Mouse (Mus musculus) heart, embryonic 15.5 days (tissue): ENCODE measurements around the gene Spcs3. TPM values are rescaled to one million over a fixed set of nuclear protein-coding genes. Genes with fewer than 3 reads are reported as not detected.

ENCODE experiments used
- ATAC-seq: fragments of 200-750 bp; cut with Nextera tagmentation; replicated peaks from 2 replicates; pipeline ENCODE4 v1.8.0; 2017; ENCODE audit warnings: low read depth, moderate TSS enrichment; ENCODE audit not compliant: insufficient number of reproducible peaks, insufficient read depth, low FRiP score
- H3K27ac ChIP-seq: fragments of 300-500 bp; sonication (generic); 2 replicates; pipeline ENCODE4 v1.5.1; 2015; ENCODE audit warnings: mild to moderate bottlenecking, inconsistent platforms
- H3K27me3 ChIP-seq: fragments of 300-500 bp; sonication (generic); 2 replicates; pipeline ENCODE4 v1.6.1; 2015; ENCODE audit warnings: inconsistent platforms
- H3K36me3 ChIP-seq: fragments of 300-500 bp; sonication (generic); 2 replicates; pipeline ENCODE4 v1.6.1; 2015; ENCODE audit warnings: mild to moderate bottlenecking, inconsistent platforms
- H3K4me1 ChIP-seq: fragments of 300-500 bp; sonication (generic); replicated peaks from 2 replicates; pipeline ENCODE4 v1.6.1; 2015; ENCODE audit warnings: inconsistent platforms
- H3K4me2 ChIP-seq: fragments of 300-500 bp; sonication (generic); 2 replicates; pipeline ENCODE4 v1.6.1; 2015; ENCODE audit warnings: inconsistent platforms, mild to moderate bottlenecking, moderate library complexity
- H3K4me3 ChIP-seq: fragments of 300-500 bp; sonication (generic); 2 replicates; pipeline ENCODE4 v1.5.1; 2015; ENCODE audit warnings: mild to moderate bottlenecking, inconsistent platforms
- H3K9ac ChIP-seq: fragments of 300-500 bp; sonication (generic); 2 replicates; pipeline ENCODE4 v1.6.1; 2015; ENCODE audit warnings: mild to moderate bottlenecking, inconsistent platforms
- H3K9me3 ChIP-seq: fragments of 300-500 bp; sonication (generic); replicated peaks from 2 replicates; pipeline ENCODE4 v1.6.1; 2016; ENCODE audit warnings: inconsistent platforms
- WGBS: fragments of 180-500 bp; shearing (Covaris S2); methylation state at CpG from one replicate; pipeline ENCODE4 v1.1.7; 2015; ENCODE audit warnings: mixed read lengths; 5-methylcytosine and 5-hydroxymethylcytosine counted together
- polyA plus RNA-seq: library from polyadenylated mRNA; unstranded; fragments of >200 nt; fragmentation: Nextera tagmentation; extraction: Ambion mirVana; gene quantifications from 2 replicates; pipeline ENCODE4 v1.2.1, GENCODE M21; 2015

The Spcs3 gene
- polyA plus RNA-seq, result 57.0 and 60.7 TPM in 2 replicates

DNA sequence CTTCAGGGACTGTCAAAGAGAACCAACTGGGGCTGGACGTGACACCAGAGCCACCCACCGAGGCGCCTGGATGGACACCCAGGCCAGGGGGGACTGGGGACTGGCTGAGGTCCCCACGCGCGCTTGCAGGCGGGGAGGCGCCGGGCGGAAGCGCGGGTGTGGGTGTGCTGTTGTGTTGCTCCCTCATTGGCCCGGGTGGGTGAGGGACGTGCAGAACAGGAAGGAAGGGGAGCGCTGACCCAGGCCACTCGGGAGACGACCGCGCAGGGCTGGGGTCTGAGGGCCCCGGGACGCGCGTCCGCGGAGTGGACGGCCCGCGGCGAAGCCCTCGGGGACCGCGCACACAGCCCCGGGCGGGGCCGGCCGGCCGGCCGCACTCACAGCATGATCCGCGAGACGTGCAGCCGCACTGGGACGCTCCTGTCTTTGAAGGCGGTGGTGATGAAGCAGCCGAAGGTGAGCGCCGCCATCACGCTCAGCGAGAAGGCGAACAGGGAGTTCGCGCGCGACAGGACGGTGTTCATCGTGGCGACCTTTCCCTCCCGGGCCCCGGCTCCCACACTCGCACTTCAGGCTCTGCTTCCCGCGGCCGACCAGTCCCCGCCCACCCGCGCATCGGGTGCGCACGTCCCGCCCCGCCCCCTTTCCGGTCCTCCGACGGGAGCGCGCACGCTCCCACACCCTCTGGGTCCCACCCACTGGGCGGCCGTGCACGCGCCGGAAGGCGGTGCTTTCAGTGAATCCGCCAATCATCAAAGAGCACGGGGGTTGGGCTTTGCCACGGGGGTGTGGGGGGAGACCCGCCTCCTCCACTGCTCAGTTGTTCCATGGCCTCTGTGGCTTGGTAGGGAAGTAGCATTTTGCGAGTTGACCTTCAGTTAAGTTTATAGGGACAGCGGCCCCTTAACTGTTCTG is at the start of gene Spcs3, which contains the start of gene Asb5:
TSS of gene Spcs3 (minus strand) at position 617 of the 915 bp plus-strand sequence.
TSS of gene Asb5 (plus strand) at position 199 of the 915 bp plus-strand sequence.
- Histone ChIP-seq H3K27ac (peak within 1 kb of the TSS; percentile 93), H3K4me2 (peak within 1 kb of the TSS; percentile 71), H3K27me3 (no peaks in the 10 kb centered on the region), H3K9me3 (no peaks in the 10 kb centered on the region), H3K9ac (peak within 1 kb of the TSS; percentile 95), H3K36me3 (no peaks in the 10 kb centered on the region), H3K4me3 (peak within 1 kb of the TSS; percentile 100), H3K4me1 (peaks cover 14% of the 10 kb centered on the region)
- ATAC-seq, result peak; percentile 95
- under 1% methylated on average over 87 of the region's 89 CpGs for WGBS

DNA sequence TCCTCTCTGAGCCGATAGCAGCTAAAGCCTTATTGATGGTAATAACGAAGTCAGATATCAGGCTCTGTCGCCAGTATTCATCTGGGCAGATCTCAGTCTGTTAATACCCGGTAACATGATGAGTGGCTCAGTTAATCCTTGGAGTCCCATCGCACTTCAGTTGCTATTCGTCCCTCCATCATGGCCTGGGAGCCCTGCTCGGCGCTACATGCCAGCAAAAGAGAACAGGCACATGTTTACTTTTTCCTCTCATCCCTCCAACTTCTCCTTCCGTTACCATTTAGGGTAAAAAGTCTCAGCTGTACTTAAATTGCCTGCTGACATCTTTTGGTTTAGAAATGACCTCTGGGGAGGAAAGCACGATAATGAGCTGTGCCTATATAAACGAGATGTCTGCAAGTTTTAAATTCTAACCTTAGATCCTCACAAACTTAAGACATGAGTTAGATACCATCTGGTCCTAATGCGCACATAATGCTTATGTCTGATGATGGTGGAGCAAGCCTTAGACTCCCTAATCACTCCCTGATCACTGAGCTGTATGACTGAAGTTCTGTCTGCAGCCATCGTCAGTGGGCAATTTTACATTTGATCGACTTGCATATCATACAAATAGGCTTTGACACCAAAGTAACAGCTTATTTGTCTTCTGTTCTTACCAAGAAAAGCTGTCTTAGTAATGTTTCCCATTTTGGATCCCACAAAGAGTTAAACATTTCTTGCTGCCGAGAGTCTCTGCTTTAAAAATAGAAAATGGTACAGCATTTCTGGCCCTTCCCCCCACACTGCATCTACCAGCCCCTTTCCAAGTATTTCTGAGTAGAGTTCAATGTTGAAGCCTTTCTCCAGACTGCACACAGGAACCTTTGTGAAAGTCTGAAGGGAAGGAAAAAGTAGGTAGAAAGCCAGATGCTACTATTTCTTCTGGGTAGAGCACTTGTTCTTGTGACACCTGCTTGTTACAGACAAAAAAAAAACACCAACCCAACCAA is 41.1 kb upstream of the Spcs3 start:
- Histone ChIP-seq H3K9me3 (no peaks in the 10 kb centered on the region), H3K4me2 (peak overlapping the region; percentile 42), H3K27ac (peak overlapping the region; percentile 81), H3K9ac (no peak overlapping the region), H3K27me3 (no peaks in the 10 kb centered on the region), H3K36me3 (no peaks in the 10 kb centered on the region), H3K4me1 (peaks cover 15% of the 10 kb centered on the region), H3K4me3 (peak overlapping the region; percentile 2; the same call in 1 of the 2 replicates)
- WGBS, result 50% methylated on average over 15 of the region's 15 CpGs
- ATAC-seq, result no peak

DNA sequence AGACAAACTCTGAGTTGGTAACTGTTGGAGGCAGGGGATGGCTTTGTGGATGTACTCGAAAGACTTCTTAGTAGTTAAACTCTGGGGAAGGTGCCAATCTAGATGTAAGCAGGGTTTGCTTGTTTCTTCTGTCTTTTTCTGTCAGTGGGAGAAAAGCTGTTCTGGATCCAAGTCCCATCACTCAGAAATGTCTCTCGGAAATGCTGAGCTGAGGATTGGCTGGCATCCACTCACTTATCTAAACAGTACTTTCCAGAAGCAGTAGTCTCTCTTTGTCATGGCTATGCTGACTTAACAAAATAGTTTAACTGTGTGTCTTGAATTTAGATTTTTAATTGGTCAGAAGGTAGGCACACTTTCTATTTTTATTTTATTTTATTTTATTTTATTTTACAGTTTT is 37.4 kb upstream of the Spcs3 start:
- no peak for ATAC-seq
- Histone ChIP-seq H3K4me1 (peaks cover 16% of the 10 kb centered on the region), H3K4me2 (no peak overlapping the region), H3K4me3 (no peak overlapping the region), H3K27me3 (no peaks in the 10 kb centered on the region), H3K27ac (no peak overlapping the region), H3K9ac (no peak overlapping the region), H3K9me3 (no peaks in the 10 kb centered on the region), H3K36me3 (no peaks in the 10 kb centered on the region)
- 32% methylated on average over 2 of the region's 2 CpGs for WGBS

DNA sequence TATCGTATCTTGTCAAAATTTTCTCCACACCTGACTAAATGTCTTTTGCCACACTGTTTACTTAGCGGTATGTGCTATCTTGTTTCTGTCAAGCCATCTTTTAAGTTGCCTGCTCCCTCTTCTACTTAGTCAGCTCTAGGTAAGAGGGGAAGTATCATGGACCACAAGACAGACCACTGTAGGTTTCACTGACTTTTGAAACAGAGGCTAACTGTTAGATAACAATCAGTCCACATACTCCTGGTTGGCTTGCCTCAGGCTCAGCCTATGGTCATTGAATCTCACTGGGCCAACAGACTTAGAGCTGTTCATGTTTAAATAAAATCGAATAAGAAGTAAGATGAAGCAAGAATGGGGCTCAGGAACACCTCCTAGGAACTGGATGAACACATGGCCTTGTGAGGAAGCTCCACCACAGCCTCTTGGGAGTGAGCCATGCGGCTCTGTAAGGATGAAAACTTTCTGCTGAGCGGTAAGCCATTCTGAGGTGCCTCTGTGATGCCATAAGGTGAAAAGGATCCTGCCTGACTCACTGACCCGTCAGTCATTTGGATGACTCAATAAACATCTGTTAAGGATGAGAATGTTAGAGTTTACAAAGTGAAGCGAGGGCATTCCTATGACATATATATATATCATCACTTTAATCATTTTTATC is 35.9 kb upstream of the Spcs3 start:
- no peaks in the 10 kb centered on the region for H3K9me3 ChIP-seq
- H3K4me1 ChIP-seq, result peaks cover 12% of the 10 kb centered on the region
- H3K27ac ChIP-seq, result no peak overlapping the region
- no peak overlapping the region for H3K9ac ChIP-seq
- no peak overlapping the region for H3K4me2 ChIP-seq
- 83% methylated on average over 7 of the region's 7 CpGs for WGBS
- ATAC-seq, result no peak
- no peaks in the 10 kb centered on the region for H3K27me3 ChIP-seq
- no peaks in the 10 kb centered on the region for H3K36me3 ChIP-seq
- no peak overlapping the region for H3K4me3 ChIP-seq

DNA sequence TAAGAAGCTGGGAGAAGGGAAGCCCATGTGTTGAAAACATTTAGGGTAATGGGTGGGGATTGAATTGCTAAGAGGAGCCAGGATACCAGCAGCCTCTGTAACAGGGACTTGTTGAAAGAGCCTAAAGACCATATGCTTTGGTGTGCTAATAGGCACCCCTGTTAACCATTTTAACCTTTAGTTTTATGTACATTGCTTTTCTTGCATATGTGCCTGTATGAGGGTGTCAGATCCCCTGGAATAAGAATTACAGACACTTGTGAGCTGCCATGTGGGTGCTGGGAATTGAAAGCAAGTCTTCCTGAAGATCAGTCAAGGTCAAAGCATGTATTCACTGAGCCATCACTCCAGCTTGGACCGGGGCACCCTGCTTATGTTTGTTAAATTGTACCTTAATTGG is 35.4 kb upstream of the Spcs3 start:
- no peaks in the 10 kb centered on the region for H3K27me3 ChIP-seq
- H3K4me3 ChIP-seq, result no peak overlapping the region
- H3K9ac ChIP-seq, result no peak overlapping the region
- 81% methylated on average over 1 of the region's 1 CpGs for WGBS
- H3K4me2 ChIP-seq, result no peak overlapping the region
- ATAC-seq, result no peak
- peaks cover 9% of the 10 kb centered on the region for H3K4me1 ChIP-seq
- no peaks in the 10 kb centered on the region for H3K36me3 ChIP-seq
- H3K27ac ChIP-seq, result no peak overlapping the region
- no peaks in the 10 kb centered on the region for H3K9me3 ChIP-seq

DNA sequence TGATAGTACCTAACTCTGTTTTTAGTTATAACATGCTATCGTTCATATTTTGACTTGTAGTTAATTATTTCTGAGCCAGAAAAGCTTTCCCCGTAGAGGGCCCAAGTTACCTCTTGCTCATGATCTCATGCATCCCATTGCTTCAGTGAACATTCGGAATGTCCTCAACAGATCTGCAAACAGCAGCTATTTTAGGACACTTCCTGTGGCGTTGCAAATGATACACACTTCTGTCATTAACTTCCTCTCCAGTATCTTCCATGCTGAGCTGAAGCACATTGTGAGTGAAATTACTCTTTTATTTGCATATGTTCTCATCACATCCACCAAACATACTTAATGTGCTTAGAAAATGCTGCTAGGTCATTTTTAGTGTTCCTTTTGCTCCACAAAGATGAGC is 32.3 kb upstream of the Spcs3 start:
- H3K9ac ChIP-seq, result no peak overlapping the region
- H3K27me3 ChIP-seq, result no peaks in the 10 kb centered on the region
- no peaks in the 10 kb centered on the region for H3K36me3 ChIP-seq
- H3K4me1 ChIP-seq, result peaks cover 8% of the 10 kb centered on the region
- H3K9me3 ChIP-seq, result no peaks in the 10 kb centered on the region
- no peak for ATAC-seq
- no peak overlapping the region for H3K27ac ChIP-seq
- H3K4me2 ChIP-seq, result no peak overlapping the region
- WGBS, result 36% methylated on average over 4 of the region's 4 CpGs
- H3K4me3 ChIP-seq, result no peak overlapping the region

DNA sequence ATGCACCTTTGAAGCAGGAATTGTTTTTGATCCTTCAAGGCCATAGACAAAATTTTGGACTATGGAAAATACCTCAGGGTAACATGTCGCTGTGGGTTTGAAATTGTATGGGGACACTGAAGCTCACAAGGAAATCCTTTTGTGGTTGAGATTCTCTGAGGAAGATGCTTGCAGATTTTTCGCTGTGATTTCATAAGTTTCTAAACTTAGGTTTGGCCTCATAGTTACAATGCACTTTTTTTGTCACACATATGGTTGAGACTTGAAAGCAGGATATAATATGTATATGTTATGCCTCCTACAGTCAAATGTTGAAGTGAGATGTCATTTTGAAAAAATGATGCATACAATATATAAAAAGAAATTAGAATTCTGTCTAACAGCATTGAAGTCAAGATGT is 25.1 kb upstream of the Spcs3 start:
- WGBS, result 72% methylated on average over 2 of the region's 2 CpGs

DNA sequence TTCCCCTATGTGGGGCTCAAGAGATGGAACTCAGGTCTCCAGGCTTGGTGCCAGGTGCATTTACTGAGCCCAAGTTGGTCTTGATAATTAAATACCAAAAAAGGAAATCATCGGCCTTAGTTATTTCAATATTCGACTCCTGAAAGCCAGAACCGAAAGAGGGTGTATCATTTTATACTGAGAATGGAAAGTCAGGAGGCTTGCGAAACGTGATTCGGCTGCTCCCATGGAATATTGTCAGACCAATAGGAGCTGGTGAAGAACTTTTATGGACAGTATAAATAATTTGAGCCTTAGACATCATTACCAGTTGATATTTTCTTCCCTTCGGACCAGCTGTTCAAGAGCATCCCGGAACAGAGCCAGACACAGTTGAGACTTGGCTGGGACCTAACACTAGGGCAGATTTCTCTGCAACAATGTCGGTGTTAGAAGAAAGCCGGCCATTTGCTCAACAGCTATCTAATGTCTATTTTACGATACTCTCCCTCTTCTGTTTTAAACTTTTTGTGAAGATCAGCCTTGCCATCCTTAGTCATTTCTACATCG is 20.3 kb upstream of the Spcs3 start:
- WGBS, result 89% methylated on average over 12 of the region's 12 CpGs
- no peak overlapping the region for H3K9ac ChIP-seq
- H3K27me3 ChIP-seq, result no peaks in the 10 kb centered on the region
- no peak overlapping the region for H3K4me3 ChIP-seq
- H3K27ac ChIP-seq, result no peak overlapping the region
- no peaks in the 10 kb centered on the region for H3K9me3 ChIP-seq
- H3K4me1 ChIP-seq, result 0 out of 2 replicates have a peak, but pooled peaks cover 3% of the 10 kb centered on the region
- ATAC-seq, result no peak
- no peak overlapping the region for H3K4me2 ChIP-seq
- H3K36me3 ChIP-seq, result no peaks in the 10 kb centered on the region

More for the DNA sequence above, 25.1 kb upstream of the Spcs3 start:
- Histone ChIP-seq H3K36me3 (no peaks in the 10 kb centered on the region), H3K27ac (no peak overlapping the region), H3K9me3 (no peaks in the 10 kb centered on the region), H3K4me1 (no peaks in the 10 kb centered on the region), H3K4me3 (no peak overlapping the region), H3K4me2 (no peak overlapping the region), H3K27me3 (no peaks in the 10 kb centered on the region), H3K9ac (no peak overlapping the region)
- no peak for ATAC-seq

DNA sequence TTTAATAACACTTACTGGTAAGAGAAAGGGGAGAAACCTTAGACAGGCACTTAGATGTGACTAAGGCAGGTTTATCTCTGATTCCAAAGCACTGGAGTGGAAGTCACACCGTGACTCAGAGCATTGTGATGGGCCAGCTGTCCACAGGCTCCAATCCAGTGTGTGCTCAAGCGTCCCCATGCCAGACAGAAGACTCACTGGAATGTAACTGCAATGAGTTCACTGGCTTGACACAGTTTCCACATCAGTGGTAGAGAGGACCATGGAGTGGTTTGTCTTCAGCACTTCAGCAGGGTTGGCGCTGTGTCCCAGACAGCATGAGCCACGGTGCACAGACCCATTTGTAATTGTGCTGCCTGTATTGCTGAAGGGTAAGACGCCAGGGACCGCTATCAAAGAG is 18.6 kb upstream of the Spcs3 start:
- Histone ChIP-seq H3K4me3 (no peak overlapping the region), H3K9me3 (no peaks in the 10 kb centered on the region), H3K4me2 (no peak overlapping the region), H3K27me3 (no peaks in the 10 kb centered on the region), H3K9ac (no peak overlapping the region), H3K36me3 (no peaks in the 10 kb centered on the region), H3K4me1 (0 out of 2 replicates have a peak, but pooled peaks cover 3% of the 10 kb centered on the region), H3K27ac (no peak overlapping the region)
- ATAC-seq, result no peak
- 46% methylated on average over 6 of the region's 6 CpGs for WGBS

DNA sequence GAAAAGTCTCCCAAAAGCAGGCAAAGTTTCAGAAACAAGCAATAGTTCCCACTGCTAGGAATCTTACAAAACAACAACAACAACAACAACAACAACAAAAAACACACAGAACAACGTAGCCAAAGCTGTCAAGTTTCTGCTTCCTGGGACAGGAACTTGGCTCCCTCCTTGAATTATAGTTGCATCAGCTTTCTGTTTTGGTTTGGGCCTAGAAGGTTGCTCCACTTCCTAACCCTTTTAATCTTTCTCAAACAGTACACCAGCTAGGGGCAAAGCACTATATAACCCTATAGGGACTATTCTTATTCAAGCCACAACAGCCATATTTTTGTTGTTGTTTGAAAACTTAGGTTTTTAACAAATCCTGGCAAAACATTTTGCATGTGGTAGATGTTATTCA is 11.5 kb upstream of the Spcs3 start:
- no peak overlapping the region for H3K27ac ChIP-seq
- no peaks in the 10 kb centered on the region for H3K4me1 ChIP-seq
- no peaks in the 10 kb centered on the region; the same call in 1 of the 2 replicates for H3K36me3 ChIP-seq
- H3K27me3 ChIP-seq, result no peaks in the 10 kb centered on the region
- no peak for ATAC-seq
- no peak overlapping the region for H3K4me3 ChIP-seq
- H3K4me2 ChIP-seq, result no peak overlapping the region
- no peak overlapping the region for H3K9ac ChIP-seq
- no peaks in the 10 kb centered on the region for H3K9me3 ChIP-seq
- 56% methylated on average over 1 of the region's 1 CpGs for WGBS
